Mouse (Mus musculus) megakaryocyte, embryonic 14.5 days (primary cell): Measurements from ENCODE around the gene Mn1. TPM values are rescaled to one million over a fixed set of nuclear protein-coding genes. Genes with fewer than 3 reads are reported as not detected.

ENCODE experiments used
- H3K27me3 ChIP-seq: replicated peaks from 2 replicates; pipeline ENCODE3; 2012; ENCODE audit warnings: inconsistent platforms
- H3K36me3 ChIP-seq: replicated peaks from 2 replicates; pipeline ENCODE3; 2012; ENCODE audit warnings: low read length, inconsistent platforms, mixed read lengths
- H3K4me1 ChIP-seq: 2 replicates; pipeline ENCODE4 v1.6.1; 2012; ENCODE audit warnings: inconsistent platforms
- H3K4me3 ChIP-seq: replicated peaks from 2 replicates; pipeline ENCODE3; 2012; ENCODE audit warnings: moderate library complexity, mild to moderate bottlenecking, inconsistent platforms
- H3K9me3 ChIP-seq: 2 replicates; pipeline ENCODE4 v1.6.1; 2012; ENCODE audit warnings: inconsistent platforms
- FLI1 ChIP-seq: IDR thresholded peaks from 2 replicates; pipeline ENCODE4 v1.6.1; 2012; ENCODE audit warnings: low read length, inconsistent platforms, mixed read lengths
- GATA1 ChIP-seq: IDR thresholded peaks from 3 replicates; pipeline ENCODE4 v1.6.1; 2012; ENCODE audit warnings: mixed read lengths, low read length, inconsistent platforms, borderline replicate concordance
- polyA plus RNA-seq: library from polyadenylated mRNA; stranded (reverse); fragments of >175 nt; gene quantifications from 2 replicates; pipeline ENCODE4 v1.2.3, GENCODE M21; 2012; ENCODE audit warnings: low replicate concordance; ENCODE audit not compliant: insufficient read depth

The Mn1 gene
- polyA plus RNA-seq, 1 experiment = 0.04 TPM

- H3K4me1 ChIP-seq = no peaks in the 10 kb centered on the region
- no peaks in the 10 kb centered on the region for H3K36me3 ChIP-seq
- no peak overlapping the region for H3K4me3 ChIP-seq
- TF ChIP-seq GATA1 (no peak), FLI1 (no peak)
- peaks cover 77% of the 10 kb centered on the region for H3K27me3 ChIP-seq
- H3K9me3 ChIP-seq = no peaks in the 10 kb centered on the region
These were observed 11.7 kb downstream of the Mn1 start for GRCm38 (mm10) chr5:111428882-111429281.

- Histone ChIP-seq H3K4me1 (no peaks in the 10 kb centered on the region), H3K36me3 (no peaks in the 10 kb centered on the region), H3K9me3 (no peaks in the 10 kb centered on the region), H3K27me3 (peaks cover 78% of the 10 kb centered on the region), H3K4me3 (no peak overlapping the region)
- TF ChIP-seq FLI1 = no peak
- no peak for TF ChIP-seq GATA1
These were observed 12.6 kb downstream of the Mn1 start for GRCm38 (mm10) chr5:111429726-111430125.

- Histone ChIP-seq H3K4me1 (peaks cover 2% of the 10 kb centered on the region), H3K27me3 (peaks cover 83% of the 10 kb centered on the region), H3K9me3 (no peaks in the 10 kb centered on the region)
These were observed 14.0 kb downstream of the Mn1 start for GRCm38 (mm10) chr5:111431007-111431730.

GRCm38 (mm10) chr5:111432842-111433241, 15.7 kb downstream of the Mn1 start:
- H3K4me1 ChIP-seq = peaks cover 6% of the 10 kb centered on the region
- TF ChIP-seq GATA1 (no peak), FLI1 (no peak)
- H3K9me3 ChIP-seq = no peaks in the 10 kb centered on the region
- H3K4me3 ChIP-seq = no peak overlapping the region
- H3K36me3 ChIP-seq = no peaks in the 10 kb centered on the region
- H3K27me3 ChIP-seq = peaks cover 85% of the 10 kb centered on the region

More at GRCm38 (mm10) chr5:111431007-111431730, 14.0 kb downstream of the Mn1 start:
- Histone ChIP-seq H3K36me3 (no peaks in the 10 kb centered on the region), H3K4me3 (no peak overlapping the region)
- TF ChIP-seq FLI1 (no peak), GATA1 (no peak)

- Histone ChIP-seq H3K9me3 (no peaks in the 10 kb centered on the region), H3K4me3 (no peak overlapping the region), H3K4me1 (peaks cover 11% of the 10 kb centered on the region), H3K36me3 (no peaks in the 10 kb centered on the region), H3K27me3 (peaks cover 86% of the 10 kb centered on the region)
- TF ChIP-seq GATA1 = no peak
- TF ChIP-seq FLI1 = no peak
These were observed 17.2 kb downstream of the Mn1 start for GRCm38 (mm10) chr5:111434342-111434842.

- H3K36me3 ChIP-seq = no peaks in the 10 kb centered on the region
- H3K27me3 ChIP-seq = peaks cover 88% of the 10 kb centered on the region
- peaks cover 28% of the 10 kb centered on the region for H3K4me1 ChIP-seq
- peaks cover 6% of the 10 kb centered on the region for H3K9me3 ChIP-seq
- H3K4me3 ChIP-seq = no peak overlapping the region
- no peak for TF ChIP-seq GATA1
- no peak for TF ChIP-seq FLI1
These were observed 19.1 kb downstream of the Mn1 start for GRCm38 (mm10) chr5:111436260-111436659.

- H3K9me3 ChIP-seq = peaks cover 6% of the 10 kb centered on the region
- H3K27me3 ChIP-seq = peaks cover 90% of the 10 kb centered on the region
- TF ChIP-seq FLI1 (no peak), GATA1 (no peak)
- peaks cover 28% of the 10 kb centered on the region for H3K4me1 ChIP-seq
- H3K4me3 ChIP-seq = no peak overlapping the region
- H3K36me3 ChIP-seq = no peaks in the 10 kb centered on the region
These were observed 20.0 kb downstream of the Mn1 start for GRCm38 (mm10) chr5:111437205-111437604.

- Histone ChIP-seq H3K4me3 (no peak overlapping the region), H3K4me1 (peaks cover 28% of the 10 kb centered on the region), H3K36me3 (no peaks in the 10 kb centered on the region), H3K27me3 (peaks cover 93% of the 10 kb centered on the region), H3K9me3 (peaks cover 6% of the 10 kb centered on the region)
- TF ChIP-seq FLI1 (no peak), GATA1 (no peak)
These were observed 21.2 kb downstream of the Mn1 start for GRCm38 (mm10) chr5:111438336-111438735.

GRCm38 (mm10) chr5:111438821-111439220, 21.7 kb downstream of the Mn1 start:
- no peak for TF ChIP-seq FLI1
- no peak for TF ChIP-seq GATA1
- Histone ChIP-seq H3K4me1 (peaks cover 28% of the 10 kb centered on the region), H3K9me3 (peaks cover 6% of the 10 kb centered on the region), H3K36me3 (no peaks in the 10 kb centered on the region), H3K27me3 (peaks cover 93% of the 10 kb centered on the region), H3K4me3 (no peak overlapping the region)

- H3K9me3 ChIP-seq = peaks cover 6% of the 10 kb centered on the region
- TF ChIP-seq GATA1 (no peak), FLI1 (no peak)
- H3K27me3 ChIP-seq = peaks cover 94% of the 10 kb centered on the region
- H3K4me1 ChIP-seq = peaks cover 28% of the 10 kb centered on the region
- H3K4me3 ChIP-seq = no peak overlapping the region
- H3K36me3 ChIP-seq = no peaks in the 10 kb centered on the region
These were observed 23.1 kb downstream of the Mn1 start for GRCm38 (mm10) chr5:111440264-111440663.
